Mouse (Mus musculus): ENCODE results near the gene Syne1. TPM values are rescaled to one million over a fixed set of nuclear protein-coding genes. Genes with fewer than 3 reads are reported as not detected.

The Syne1 gene
- polyA plus RNA-seq, 1 experiment from 2014 or later = 13.3 TPM

- no peaks in the 10 kb centered on the region for H3K4me1 ChIP-seq (replicated peaks; ENCODE audit: control insufficient read depth, insufficient read depth, low read length)
- ATAC-seq (replicated peaks; ENCODE audit: low FRiP score, low TSS enrichment, low read depth) = no peak
- H3K27ac ChIP-seq (ENCODE audit: low read depth) = no peak overlapping the region
- 88% methylated on average over 5 of the region's 5 CpGs for WGBS
- H3K27me3 ChIP-seq (replicated peaks; ENCODE audit: control insufficient read depth, insufficient read depth, low read length) = no peaks in the 10 kb centered on the region
- no peaks in the 10 kb centered on the region for H3K9me3 ChIP-seq (ENCODE audit: control insufficient read depth, low read length)
- peaks cover 79% of the 10 kb centered on the region for H3K36me3 ChIP-seq (ENCODE audit: control insufficient read depth, insufficient read depth, low read length)
- no peak overlapping the region for H3K4me2 ChIP-seq (ENCODE audit: low read length)
- no peak for DNase-seq (ENCODE audit: low spot score)
- H3K9ac ChIP-seq (ENCODE audit: low read length) = no peak overlapping the region
- no peak overlapping the region for H3K4me3 ChIP-seq (ENCODE audit: low read depth, low read length)
These were observed 440.5 kb downstream of the Syne1 start for GRCm38 (mm10) chr10:5110773-5111172.

DNA sequence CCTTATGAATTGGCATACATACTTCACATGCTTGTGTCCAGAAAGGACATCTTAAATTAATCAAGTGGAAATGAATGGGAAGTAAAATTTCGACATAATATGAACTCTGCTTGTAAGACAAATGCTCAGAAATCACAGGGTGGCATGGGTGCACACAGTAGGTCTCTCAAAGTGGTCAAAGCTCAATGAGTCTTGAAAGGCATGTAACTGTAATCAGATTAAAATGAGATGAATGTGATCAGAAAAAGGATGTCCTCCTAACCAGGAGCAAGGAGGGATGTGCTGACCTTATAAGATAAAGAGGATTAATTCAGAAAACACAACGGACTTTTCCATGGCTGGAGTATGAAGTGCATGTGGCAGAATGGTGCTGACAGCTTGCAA is 453.5 kb downstream of the Syne1 start:
- H3K4me1 ChIP-seq (replicated peaks; ENCODE audit: control insufficient read depth, insufficient read depth, low read length) = no peaks in the 10 kb centered on the region
- no peaks in the 10 kb centered on the region for H3K9me3 ChIP-seq (ENCODE audit: control insufficient read depth, low read length)
- no peak overlapping the region for H3K9ac ChIP-seq (ENCODE audit: low read length)
- no peak overlapping the region for H3K4me2 ChIP-seq (ENCODE audit: low read length)
- DNase-seq (ENCODE audit: low spot score) (no peak), ATAC-seq (replicated peaks; ENCODE audit: low FRiP score, low TSS enrichment, low read depth) (no peak)
- H3K4me3 ChIP-seq (ENCODE audit: low read depth, low read length) = no peak overlapping the region
- H3K27ac ChIP-seq (ENCODE audit: low read depth) = no peak overlapping the region
- 68% methylated on average over 2 of the region's 2 CpGs for WGBS
- H3K36me3 ChIP-seq (ENCODE audit: control insufficient read depth, insufficient read depth, low read length) = peaks cover 36% of the 10 kb centered on the region
- H3K27me3 ChIP-seq (replicated peaks; ENCODE audit: control insufficient read depth, insufficient read depth, low read length) = no peaks in the 10 kb centered on the region

GRCm38 (mm10) chr10:5096996-5097753 is 454.1 kb downstream of the Syne1 start:
- no peaks in the 10 kb centered on the region for H3K4me1 ChIP-seq (replicated peaks; ENCODE audit: control insufficient read depth, insufficient read depth, low read length)
- 60% methylated on average over 10 of the region's 10 CpGs for WGBS
- no peak overlapping the region for H3K9ac ChIP-seq (ENCODE audit: low read length)
- peaks cover 32% of the 10 kb centered on the region for H3K36me3 ChIP-seq (ENCODE audit: control insufficient read depth, insufficient read depth, low read length)
- ATAC-seq (replicated peaks; ENCODE audit: low FRiP score, low TSS enrichment, low read depth) (no peak), DNase-seq (ENCODE audit: low spot score) (no peak)
- H3K27me3 ChIP-seq (replicated peaks; ENCODE audit: control insufficient read depth, insufficient read depth, low read length) = no peaks in the 10 kb centered on the region
- H3K9me3 ChIP-seq (ENCODE audit: control insufficient read depth, low read length) = no peaks in the 10 kb centered on the region
- H3K27ac ChIP-seq (ENCODE audit: low read depth) = no peak overlapping the region
- no peak overlapping the region for H3K4me2 ChIP-seq (ENCODE audit: low read length)
- no peak overlapping the region for H3K4me3 ChIP-seq (ENCODE audit: low read depth, low read length)

- no peaks in the 10 kb centered on the region for H3K27me3 ChIP-seq (replicated peaks; ENCODE audit: control insufficient read depth, insufficient read depth, low read length)
- H3K4me3 ChIP-seq (ENCODE audit: low read depth, low read length) = no peak overlapping the region
- no peaks in the 10 kb centered on the region for H3K4me1 ChIP-seq (replicated peaks; ENCODE audit: control insufficient read depth, insufficient read depth, low read length)
- DNase-seq (ENCODE audit: low spot score) = no peak
- ATAC-seq (replicated peaks; ENCODE audit: low FRiP score, low TSS enrichment, low read depth) = no peak
- H3K9ac ChIP-seq (ENCODE audit: low read length) = no peak overlapping the region
- no peaks in the 10 kb centered on the region for H3K9me3 ChIP-seq (ENCODE audit: control insufficient read depth, low read length)
- no peak overlapping the region for H3K4me2 ChIP-seq (ENCODE audit: low read length)
- 88% methylated on average over 4 of the region's 4 CpGs for WGBS
- no peak overlapping the region for H3K27ac ChIP-seq (ENCODE audit: low read depth)
- peaks cover 8% of the 10 kb centered on the region; the same call in 1 of the 2 replicates for H3K36me3 ChIP-seq (ENCODE audit: control insufficient read depth, insufficient read depth, low read length)
These were observed 462.1 kb downstream of the Syne1 start for GRCm38 (mm10) chr10:5089133-5089532.

- H3K9me3 ChIP-seq (ENCODE audit: control insufficient read depth, low read length) = no peaks in the 10 kb centered on the region
- H3K9ac ChIP-seq (ENCODE audit: low read length) = no peak overlapping the region
- H3K4me2 ChIP-seq (ENCODE audit: low read length) = no peak overlapping the region
- peaks cover 8% of the 10 kb centered on the region for H3K36me3 ChIP-seq (ENCODE audit: control insufficient read depth, insufficient read depth, low read length)
- no peak overlapping the region for H3K4me3 ChIP-seq (ENCODE audit: low read depth, low read length)
- no peak for DNase-seq (ENCODE audit: low spot score)
- H3K27me3 ChIP-seq (replicated peaks; ENCODE audit: control insufficient read depth, insufficient read depth, low read length) = no peaks in the 10 kb centered on the region
- ATAC-seq (replicated peaks; ENCODE audit: low FRiP score, low TSS enrichment, low read depth) = no peak
- H3K4me1 ChIP-seq (replicated peaks; ENCODE audit: control insufficient read depth, insufficient read depth, low read length) = no peaks in the 10 kb centered on the region
- WGBS = 85% methylated on average over 7 of the region's 7 CpGs
- H3K27ac ChIP-seq (ENCODE audit: low read depth) = no peak overlapping the region
These were observed 463.9 kb downstream of the Syne1 start for GRCm38 (mm10) chr10:5087336-5087735.

DNA sequence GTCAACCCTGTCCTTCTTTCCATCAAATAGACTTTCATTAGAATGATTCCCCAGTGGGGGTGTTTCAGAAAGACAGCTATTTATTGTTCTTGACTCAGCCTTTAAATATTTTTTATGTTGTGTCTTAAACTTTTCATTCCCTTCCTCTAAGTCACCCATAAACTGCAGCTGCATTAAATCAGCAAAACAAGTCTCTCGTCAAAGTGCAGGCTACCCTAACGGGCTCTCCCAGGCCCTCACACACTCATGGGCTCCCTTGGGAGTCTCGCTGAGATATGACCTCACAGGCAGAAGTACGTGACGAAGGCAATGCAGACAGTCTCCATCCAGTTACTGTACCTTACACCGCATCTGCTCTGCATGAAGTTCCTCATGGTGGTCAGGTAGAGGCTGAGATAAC is 465.0 kb downstream of the Syne1 start:
- no peak overlapping the region for H3K4me3 ChIP-seq (ENCODE audit: low read depth, low read length)
- DNase-seq (ENCODE audit: low spot score) (no peak), ATAC-seq (replicated peaks; ENCODE audit: low FRiP score, low TSS enrichment, low read depth) (no peak)
- no peak overlapping the region for H3K4me2 ChIP-seq (ENCODE audit: low read length)
- H3K4me1 ChIP-seq (replicated peaks; ENCODE audit: control insufficient read depth, insufficient read depth, low read length) = no peaks in the 10 kb centered on the region
- WGBS = 84% methylated on average over 6 of the region's 6 CpGs
- no peak overlapping the region for H3K27ac ChIP-seq (ENCODE audit: low read depth)
- no peaks in the 10 kb centered on the region for H3K27me3 ChIP-seq (replicated peaks; ENCODE audit: control insufficient read depth, insufficient read depth, low read length)
- H3K9ac ChIP-seq (ENCODE audit: low read length) = no peak overlapping the region
- H3K36me3 ChIP-seq (ENCODE audit: control insufficient read depth, insufficient read depth, low read length) = peaks cover 8% of the 10 kb centered on the region
- H3K9me3 ChIP-seq (ENCODE audit: control insufficient read depth, low read length) = no peaks in the 10 kb centered on the region

GRCm38 (mm10) chr10:5085792-5086191 is 465.5 kb downstream of the Syne1 start:
- Histone ChIP-seq H3K4me1 (replicated peaks; ENCODE audit: control insufficient read depth, insufficient read depth, low read length) (no peaks in the 10 kb centered on the region), H3K4me3 (ENCODE audit: low read depth, low read length) (no peak overlapping the region), H3K4me2 (ENCODE audit: low read length) (no peak overlapping the region), H3K27me3 (replicated peaks; ENCODE audit: control insufficient read depth, insufficient read depth, low read length) (no peaks in the 10 kb centered on the region), H3K9me3 (ENCODE audit: control insufficient read depth, low read length) (no peaks in the 10 kb centered on the region), H3K27ac (ENCODE audit: low read depth) (no peak overlapping the region), H3K36me3 (ENCODE audit: control insufficient read depth, insufficient read depth, low read length) (peaks cover 8% of the 10 kb centered on the region), H3K9ac (ENCODE audit: low read length) (no peak overlapping the region)
- WGBS = 81% methylated on average over 5 of the region's 5 CpGs
- no peak for DNase-seq (ENCODE audit: low spot score)
- ATAC-seq (replicated peaks; ENCODE audit: low FRiP score, low TSS enrichment, low read depth) = no peak

DNA sequence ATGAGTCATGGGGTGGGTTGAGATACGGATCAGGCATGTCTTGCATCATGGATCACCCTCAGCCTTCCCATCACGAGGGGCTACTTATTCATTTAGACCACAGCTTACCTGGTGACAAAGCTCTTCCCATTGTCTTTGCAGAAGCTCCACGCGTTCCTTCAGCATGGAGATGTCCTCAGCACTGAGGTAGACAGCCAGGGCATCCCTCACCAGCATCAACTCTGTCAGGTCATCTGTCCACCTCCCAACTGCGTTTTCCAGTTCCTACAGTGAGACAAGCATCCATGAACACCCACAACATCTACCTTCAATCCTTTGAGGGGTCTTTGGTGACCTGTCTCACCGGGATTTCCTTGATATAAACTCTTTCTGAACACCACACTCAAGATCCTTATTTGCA is 467.6 kb downstream of the Syne1 start:
- Histone ChIP-seq H3K9ac (ENCODE audit: low read length) (no peak overlapping the region), H3K27me3 (replicated peaks; ENCODE audit: control insufficient read depth, insufficient read depth, low read length) (no peaks in the 10 kb centered on the region), H3K4me3 (ENCODE audit: low read depth, low read length) (no peak overlapping the region), H3K36me3 (ENCODE audit: control insufficient read depth, insufficient read depth, low read length) (peaks cover 8% of the 10 kb centered on the region), H3K4me1 (replicated peaks; ENCODE audit: control insufficient read depth, insufficient read depth, low read length) (0 out of 2 replicates have a peak, but pooled peaks cover 3% of the 10 kb centered on the region), H3K4me2 (ENCODE audit: low read length) (no peak overlapping the region), H3K27ac (ENCODE audit: low read depth) (no peak overlapping the region), H3K9me3 (ENCODE audit: control insufficient read depth, low read length) (no peaks in the 10 kb centered on the region)
- ATAC-seq (replicated peaks; ENCODE audit: low FRiP score, low TSS enrichment, low read depth) (no peak), DNase-seq (ENCODE audit: low spot score) (no peak)
- 86% methylated on average over 6 of the region's 6 CpGs for WGBS

DNA sequence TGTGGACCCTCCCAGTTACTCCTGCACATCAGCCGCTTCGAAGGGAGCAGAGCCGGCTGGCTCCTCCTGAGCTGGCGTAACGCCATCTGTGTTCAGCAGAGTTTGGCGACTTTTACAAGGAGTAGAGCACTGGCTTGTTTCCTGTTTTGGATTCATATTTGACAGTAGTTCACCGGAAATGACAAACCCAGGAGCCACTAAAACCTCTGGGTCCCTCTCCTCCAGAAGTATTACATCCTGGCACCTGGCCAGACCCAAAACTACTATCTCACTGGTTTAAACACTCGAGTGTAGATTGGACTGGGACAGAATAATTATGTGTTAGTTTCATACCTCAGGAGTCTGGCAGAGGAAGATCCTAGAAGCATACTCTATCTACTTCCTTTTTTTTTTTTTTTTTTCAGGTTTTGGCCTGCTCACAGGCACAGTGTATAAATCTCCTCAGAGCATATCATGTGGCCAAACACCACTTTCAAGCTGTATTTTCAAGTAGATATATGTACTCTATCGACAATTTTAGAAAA is 471.3 kb downstream of the Syne1 start:
- H3K9me3 ChIP-seq (ENCODE audit: control insufficient read depth, low read length) = no peaks in the 10 kb centered on the region

More for the DNA sequence above, 471.3 kb downstream of the Syne1 start:
- WGBS = 54% methylated on average over 9 of the region's 9 CpGs
- Histone ChIP-seq H3K4me2 (ENCODE audit: low read length) (no peak overlapping the region), H3K9ac (ENCODE audit: low read length) (no peak overlapping the region), H3K4me1 (replicated peaks; ENCODE audit: control insufficient read depth, insufficient read depth, low read length) (0 out of 2 replicates have a peak, but pooled peaks cover 3% of the 10 kb centered on the region), H3K27me3 (replicated peaks; ENCODE audit: control insufficient read depth, insufficient read depth, low read length) (no peaks in the 10 kb centered on the region), H3K4me3 (ENCODE audit: low read depth, low read length) (no peak overlapping the region), H3K27ac (ENCODE audit: low read depth) (peak overlapping the region; percentile 1; the same call in 1 of the 2 replicates), H3K36me3 (ENCODE audit: control insufficient read depth, insufficient read depth, low read length) (peaks cover 6% of the 10 kb centered on the region)
- DNase-seq (ENCODE audit: low spot score) (peak; percentile 53), ATAC-seq (replicated peaks; ENCODE audit: low FRiP score, low TSS enrichment, low read depth) (0 out of 2 replicates have a peak, but pooled peaks have one; percentile 50)

All from intestine, embryonic 14.5 days (tissue).